Mouse (Mus musculus) heart, embryonic 11.5 days (tissue): ENCODE results near the gene Lrrc40. TPM values are rescaled to one million over a fixed set of nuclear protein-coding genes. Genes with fewer than 3 reads are reported as not detected.

ENCODE experiments used
- ATAC-seq: fragments of 200-750 bp; cut with Nextera tagmentation; replicated peaks from 2 replicates; pipeline ENCODE4 v1.8.0; 2017; ENCODE audit warnings: moderate library complexity; ENCODE audit not compliant: insufficient number of reproducible peaks, low FRiP score, low TSS enrichment
- H3K27ac ChIP-seq: fragments of 300-500 bp; sonication (generic); 2 replicates; pipeline ENCODE4 v1.5.1; 2014; ENCODE audit warnings: mild to moderate bottlenecking, low read depth, low read length
- H3K27me3 ChIP-seq: fragments of 300-500 bp; sonication (generic); 2 replicates; pipeline ENCODE4 v1.6.1; 2014; ENCODE audit warnings: mild to moderate bottlenecking, low read length, mixed read lengths; ENCODE audit not compliant: control insufficient read depth, insufficient read depth
- H3K36me3 ChIP-seq: fragments of 300-500 bp; sonication (generic); 2 replicates; pipeline ENCODE4 v1.6.1; 2014; ENCODE audit warnings: mild to moderate bottlenecking, low read length, moderate library complexity, mixed read lengths; ENCODE audit not compliant: control insufficient read depth, insufficient read depth
- H3K4me1 ChIP-seq: fragments of 300-500 bp; sonication (generic); 2 replicates; pipeline ENCODE4 v1.6.1; 2014; ENCODE audit warnings: low read length; ENCODE audit not compliant: control insufficient read depth, insufficient read depth
- H3K4me2 ChIP-seq: fragments of 300-500 bp; sonication (generic); 2 replicates; pipeline ENCODE4 v1.6.1; 2014; ENCODE audit warnings: mild to moderate bottlenecking, moderate library complexity
- H3K4me3 ChIP-seq: fragments of 300-500 bp; sonication (generic); 2 replicates; pipeline ENCODE4 v1.5.1; 2014; ENCODE audit warnings: low read depth, low read length
- H3K9ac ChIP-seq: fragments of 300-500 bp; sonication (generic); 2 replicates; pipeline ENCODE4 v1.6.1; 2014; ENCODE audit warnings: mild to moderate bottlenecking, low read depth, low read length, moderate library complexity
- H3K9me3 ChIP-seq: fragments of 300-500 bp; sonication (generic); replicated peaks from 2 replicates; pipeline ENCODE4 v1.6.1; 2016; ENCODE audit warnings: low read length; ENCODE audit not compliant: control insufficient read depth
- WGBS: fragments of 180-500 bp; shearing (Covaris S2); extraction: QIAGEN DNeasy Blood & Tissue Kit; methylation state at CpG from one replicate; pipeline ENCODE4 v1.1.7; 2014; ENCODE audit not compliant: insufficient replicate concordance; 5-methylcytosine and 5-hydroxymethylcytosine counted together
- polyA plus RNA-seq: library from polyadenylated mRNA; unstranded; fragments of >200 nt; fragmentation: Nextera tagmentation; extraction: Ambion mirVana; gene quantifications from 2 replicates; pipeline ENCODE4 v1.2.1, GENCODE M21; 2014

Gene Lrrc40
- polyA plus RNA-seq, 1 experiment from 2014 or later = 50.7 TPM

GRCm38 (mm10) chr3:158035866-158036265 is 596 bp upstream of the Lrrc40 start:
- Histone ChIP-seq H3K27ac (peak overlapping the region; percentile 88), H3K36me3 (no peaks in the 10 kb centered on the region), H3K27me3 (no peaks in the 10 kb centered on the region), H3K4me1 (peaks cover 9% of the 10 kb centered on the region; the same call in 1 of the 2 replicates), H3K4me3 (peak overlapping the region; percentile 85), H3K4me2 (peak overlapping the region; percentile 81), H3K9me3 (no peaks in the 10 kb centered on the region), H3K9ac (peak overlapping the region; percentile 96)
- 1% methylated on average over 11 of the region's 11 CpGs for WGBS
- no peak for ATAC-seq

- 90% methylated on average over 3 of the region's 3 CpGs for WGBS
- Histone ChIP-seq H3K27me3 (no peaks in the 10 kb centered on the region), H3K36me3 (no peaks in the 10 kb centered on the region), H3K4me1 (peaks cover 4% of the 10 kb centered on the region; the same call in 1 of the 2 replicates), H3K27ac (no peak overlapping the region), H3K4me2 (no peak overlapping the region), H3K9me3 (no peaks in the 10 kb centered on the region), H3K9ac (no peak overlapping the region), H3K4me3 (no peak overlapping the region)
- ATAC-seq = no peak
These were observed 1.6 kb downstream of the Lrrc40 start for GRCm38 (mm10) chr3:158038106-158038505.

- 83% methylated on average over 2 of the region's 2 CpGs for WGBS
- Histone ChIP-seq H3K9me3 (no peaks in the 10 kb centered on the region), H3K27me3 (no peaks in the 10 kb centered on the region), H3K36me3 (no peaks in the 10 kb centered on the region), H3K4me1 (no peaks in the 10 kb centered on the region), H3K9ac (no peak overlapping the region), H3K27ac (no peak overlapping the region), H3K4me2 (no peak overlapping the region), H3K4me3 (no peak overlapping the region)
- ATAC-seq = no peak
These were observed 4.3 kb downstream of the Lrrc40 start for GRCm38 (mm10) chr3:158040755-158041154.

- H3K9ac ChIP-seq = no peak overlapping the region
- no peaks in the 10 kb centered on the region; the same call in 1 of the 2 replicates for H3K36me3 ChIP-seq
- no peaks in the 10 kb centered on the region for H3K4me1 ChIP-seq
- H3K4me2 ChIP-seq = no peak overlapping the region
- no peaks in the 10 kb centered on the region for H3K27me3 ChIP-seq
- no peak overlapping the region for H3K27ac ChIP-seq
- no peaks in the 10 kb centered on the region for H3K9me3 ChIP-seq
- WGBS = 77% methylated on average over 2 of the region's 2 CpGs
- ATAC-seq = no peak
- H3K4me3 ChIP-seq = no peak overlapping the region
These were observed 13.0 kb downstream of the Lrrc40 start for GRCm38 (mm10) chr3:158049508-158049907.

- WGBS = 78% methylated on average over 2 of the region's 2 CpGs
- ATAC-seq = no peak
These were observed 24.3 kb downstream of the Lrrc40 start for GRCm38 (mm10) chr3:158060621-158061291.

GRCm38 (mm10) chr3:158061811-158062523 is 25.5 kb downstream of the Lrrc40 start:
- Histone ChIP-seq H3K4me3 (no peak overlapping the region), H3K4me2 (no peak overlapping the region), H3K36me3 (peaks cover 8% of the 10 kb centered on the region), H3K9ac (no peak overlapping the region), H3K9me3 (no peaks in the 10 kb centered on the region), H3K27me3 (no peaks in the 10 kb centered on the region), H3K4me1 (no peaks in the 10 kb centered on the region), H3K27ac (no peak overlapping the region)
- no peak for ATAC-seq
- 91% methylated on average over 5 of the region's 5 CpGs for WGBS

More at GRCm38 (mm10) chr3:158060621-158061291, 24.3 kb downstream of the Lrrc40 start:
- no peak overlapping the region for H3K4me2 ChIP-seq
- peaks cover 16% of the 10 kb centered on the region for H3K36me3 ChIP-seq
- no peak overlapping the region for H3K27ac ChIP-seq
- H3K9me3 ChIP-seq = no peaks in the 10 kb centered on the region
- H3K4me3 ChIP-seq = no peak overlapping the region
- no peak overlapping the region for H3K9ac ChIP-seq
- H3K4me1 ChIP-seq = no peaks in the 10 kb centered on the region
- no peaks in the 10 kb centered on the region for H3K27me3 ChIP-seq

- H3K9me3 ChIP-seq = no peaks in the 10 kb centered on the region
- H3K36me3 ChIP-seq = no peaks in the 10 kb centered on the region; the same call in 1 of the 2 replicates
- H3K4me2 ChIP-seq = no peak overlapping the region
- ATAC-seq = no peak
- H3K9ac ChIP-seq = no peak overlapping the region
- 88% methylated on average over 2 of the region's 2 CpGs for WGBS
- H3K27ac ChIP-seq = no peak overlapping the region
- H3K27me3 ChIP-seq = no peaks in the 10 kb centered on the region
- no peak overlapping the region for H3K4me3 ChIP-seq
- no peaks in the 10 kb centered on the region for H3K4me1 ChIP-seq
These were observed 28.8 kb downstream of the Lrrc40 start for GRCm38 (mm10) chr3:158065256-158065655.

GRCm38 (mm10) chr3:158067916-158068315 is 31.5 kb downstream of the Lrrc40 start:
- WGBS = 83% methylated on average over 7 of the region's 7 CpGs
- ATAC-seq = no peak

More at GRCm38 (mm10) chr3:158067916-158068315, 31.5 kb downstream of the Lrrc40 start:
- H3K9ac ChIP-seq = no peak overlapping the region
- no peaks in the 10 kb centered on the region for H3K9me3 ChIP-seq
- no peak overlapping the region for H3K27ac ChIP-seq
- no peaks in the 10 kb centered on the region; the same call in 1 of the 2 replicates for H3K36me3 ChIP-seq
- H3K27me3 ChIP-seq = no peaks in the 10 kb centered on the region
- no peaks in the 10 kb centered on the region for H3K4me1 ChIP-seq
- no peak overlapping the region for H3K4me2 ChIP-seq
- no peak overlapping the region for H3K4me3 ChIP-seq
